Mouse (Mus musculus) fat pad, adult 2 months (tissue): ENCODE measurements around the gene Fstl4.
"Not testable (repeated sequence)": the region's sequence is repeated elsewhere in the genome, so short reads cannot be mapped to it uniquely, and the experiment has no call there.

Experiments used
- DNase-seq: peaks from one replicate; pipeline ENCODE4 v3.0.0-alpha.2; 2011; ENCODE audit warnings: low read depth, low spot score; ENCODE audit errors: extremely low read depth

Gene Fstl4

GRCm38 (mm10) chr11:53078419-53079334 lies 314.2 kb downstream of the Fstl4 start:
- no peak for DNase-seq

GRCm38 (mm10) chr11:53081310-53081709 lies 316.9 kb downstream of the Fstl4 start:
- DNase-seq, result no peak

DNA sequence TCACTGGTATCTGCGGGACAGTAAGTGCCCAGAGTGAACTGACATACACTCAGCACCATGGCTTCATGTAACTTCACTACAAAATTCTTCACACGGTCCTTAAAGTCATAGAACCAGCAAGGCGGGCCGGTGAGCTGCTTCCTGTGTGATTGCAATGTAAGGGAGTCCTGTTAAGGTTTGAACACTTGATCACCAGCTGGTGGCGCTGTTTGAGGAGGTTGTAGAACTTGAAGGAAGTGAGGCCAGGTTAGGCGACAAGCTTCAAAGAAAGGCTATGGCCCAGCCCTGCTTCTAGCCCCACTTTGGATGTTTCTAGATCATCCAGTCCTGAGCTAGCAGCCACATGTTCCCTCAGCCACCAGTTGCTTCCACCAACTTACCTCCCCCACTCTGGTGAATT lies 320.9 kb downstream of the Fstl4 start:
- no peak for DNase-seq

DNA sequence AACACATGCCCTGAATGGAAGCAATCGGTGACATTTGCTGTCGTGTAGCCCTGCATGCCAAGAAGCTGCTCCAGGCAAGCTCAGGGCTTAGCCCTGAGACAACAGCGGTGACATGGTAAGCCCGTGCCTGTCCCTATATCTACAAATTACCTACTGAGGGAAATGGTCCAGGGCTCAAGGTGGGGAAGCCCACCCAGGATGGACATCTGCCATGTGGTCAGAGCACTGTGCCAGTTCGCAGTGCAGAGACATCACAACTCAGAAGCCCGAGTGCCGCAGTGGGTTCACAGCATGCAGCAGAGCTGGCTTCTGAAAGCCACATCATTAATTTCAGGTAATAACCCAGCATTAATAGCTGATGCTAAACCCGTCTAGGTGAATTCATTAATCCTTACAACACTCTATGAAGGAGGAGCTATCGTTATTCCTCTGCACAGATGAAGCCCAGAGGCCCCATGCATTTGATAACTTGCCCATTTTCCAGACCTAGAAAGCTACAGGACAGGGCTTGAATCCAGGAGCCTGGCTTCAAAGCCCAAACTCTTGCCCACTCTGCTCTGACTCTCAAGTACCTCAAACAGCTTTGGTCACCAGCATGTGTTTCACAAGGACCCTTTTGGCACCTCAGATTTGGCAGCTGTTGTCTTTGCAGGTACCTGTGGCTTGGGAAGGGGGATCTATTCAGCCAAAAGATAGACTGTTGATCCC lies 321.6 kb downstream of the Fstl4 start:
- no peak for DNase-seq

DNA sequence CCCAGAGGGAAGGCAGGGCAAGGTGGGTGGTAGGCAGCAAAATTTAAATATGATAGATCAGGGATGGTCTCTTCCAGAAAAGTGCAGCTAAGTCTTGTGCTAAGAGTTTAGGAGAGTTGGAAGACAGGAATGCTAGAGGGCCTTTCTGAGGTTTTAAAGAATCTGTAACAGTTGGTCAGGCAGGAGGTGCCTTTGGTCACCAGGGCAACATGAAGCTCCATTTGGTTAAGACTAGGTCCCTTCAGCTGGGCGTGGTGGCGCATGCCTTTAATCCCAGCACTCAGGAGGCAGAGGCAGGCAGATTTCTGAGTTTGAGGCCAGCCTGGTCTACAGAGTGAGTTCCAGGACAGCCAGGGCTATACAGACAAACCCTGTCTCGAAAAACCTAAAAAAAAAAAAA lies 323.5 kb downstream of the Fstl4 start:
- DNase-seq, result not testable (repeated sequence)

DNA sequence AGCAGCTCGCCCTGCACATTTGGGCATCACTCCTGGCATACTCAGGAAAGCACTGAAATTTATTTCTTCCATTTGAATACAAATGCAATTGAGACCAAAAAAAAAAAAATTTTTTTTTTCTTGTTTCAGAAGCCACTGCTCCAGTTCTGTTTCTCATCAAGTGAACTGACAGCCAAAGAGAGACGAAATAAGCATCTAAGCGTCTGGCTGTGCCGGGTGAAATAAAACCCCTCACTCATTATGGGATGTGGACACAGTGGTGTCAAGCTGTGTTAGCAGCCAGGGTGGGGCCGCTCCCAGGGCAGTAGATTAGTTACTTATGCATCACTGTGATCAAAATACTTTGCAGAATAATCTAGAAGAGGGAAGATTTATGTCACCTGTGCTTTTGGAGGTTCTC lies 327.2 kb downstream of the Fstl4 start:
- no peak for DNase-seq

DNA sequence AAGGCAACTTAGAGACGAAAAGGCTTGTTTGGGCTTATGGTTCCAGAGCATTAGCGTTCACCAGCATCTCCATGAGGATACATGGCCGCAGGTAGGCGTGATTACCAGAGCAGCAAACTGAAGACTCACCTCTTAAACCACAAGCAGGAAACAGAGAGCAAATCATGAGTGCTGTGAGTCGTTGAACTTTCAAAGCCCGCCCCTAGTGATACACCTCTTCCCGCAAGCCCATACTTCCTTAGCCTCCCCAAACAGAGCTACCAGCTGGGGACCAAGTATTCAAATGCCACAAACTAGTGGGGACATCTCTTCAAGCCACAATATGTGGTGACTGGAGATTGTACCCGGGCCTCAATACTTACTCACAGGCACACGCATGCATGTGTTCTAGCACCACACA lies 332.4 kb downstream of the Fstl4 start:
- DNase-seq, result no peak

GRCm38 (mm10) chr11:53097331-53097730 lies 332.9 kb downstream of the Fstl4 start:
- no peak for DNase-seq

DNA sequence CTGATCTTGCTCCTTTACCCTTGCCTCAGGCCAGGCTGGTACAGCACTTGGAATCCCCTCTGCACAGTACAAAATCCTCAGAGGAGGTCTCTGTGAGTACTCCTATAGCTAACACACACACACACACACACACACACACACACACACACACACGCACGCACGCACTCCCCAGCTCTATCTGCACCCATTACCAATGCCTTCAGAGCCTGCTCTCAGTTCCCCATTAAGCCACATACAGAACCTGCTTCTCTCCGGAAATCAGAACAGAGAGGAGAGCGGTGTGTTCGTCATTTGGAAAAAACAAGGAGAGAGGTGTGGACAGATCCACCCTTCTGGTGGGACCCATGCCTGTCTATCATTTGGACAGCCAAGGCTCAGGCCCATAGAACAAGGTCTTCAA lies 333.4 kb downstream of the Fstl4 start:
- DNase-seq, result no peak

GRCm38 (mm10) chr11:53098780-53099198 lies 334.4 kb downstream of the Fstl4 start:
- no peak for DNase-seq

DNA sequence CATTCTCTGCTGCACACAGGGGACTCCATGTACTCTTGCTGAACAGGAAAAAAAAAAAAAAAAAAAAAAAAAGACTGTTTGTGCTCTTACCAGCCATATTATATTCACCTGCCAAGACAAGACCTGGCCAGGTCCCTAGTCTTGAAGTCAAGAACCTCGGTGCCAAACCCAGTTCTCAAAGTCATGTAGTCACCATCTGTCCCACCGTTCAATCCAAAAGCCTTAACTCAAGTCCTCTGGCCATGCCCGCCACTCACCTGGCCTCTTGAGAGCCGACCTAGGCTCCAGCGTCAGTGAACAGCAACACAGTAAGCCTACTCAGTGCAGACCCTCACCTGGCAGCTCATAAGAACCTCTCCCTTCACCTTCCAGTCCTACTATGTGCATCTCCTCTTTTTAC lies 334.9 kb downstream of the Fstl4 start:
- DNase-seq, result no peak

- no peak for DNase-seq
Observed at GRCm38 (mm10) chr11:53101732-53102131, 337.3 kb downstream of the Fstl4 start.

GRCm38 (mm10) chr11:53103601-53104325 lies 339.3 kb downstream of the Fstl4 start:
- DNase-seq, result no peak

GRCm38 (mm10) chr11:53107706-53108105 lies 343.3 kb downstream of the Fstl4 start:
- no peak for DNase-seq

DNA sequence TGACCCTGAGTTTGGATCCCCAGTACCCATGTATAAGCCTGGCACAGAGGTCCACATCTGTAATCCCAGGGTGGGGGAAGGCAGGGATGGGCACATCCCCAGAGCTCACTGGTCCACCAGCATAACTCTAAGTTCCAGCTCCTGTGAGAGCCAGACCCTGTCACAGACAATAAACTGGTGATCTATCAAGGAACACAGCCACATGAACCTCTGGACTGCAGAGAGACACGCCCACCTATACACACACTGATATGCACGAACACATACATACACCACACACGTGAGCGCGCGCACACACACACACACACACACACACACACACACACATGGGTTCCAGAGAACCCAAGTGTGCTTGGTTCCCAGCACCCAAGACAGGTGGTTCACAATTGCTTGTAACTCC lies 344.4 kb downstream of the Fstl4 start:
- no peak for DNase-seq

DNA sequence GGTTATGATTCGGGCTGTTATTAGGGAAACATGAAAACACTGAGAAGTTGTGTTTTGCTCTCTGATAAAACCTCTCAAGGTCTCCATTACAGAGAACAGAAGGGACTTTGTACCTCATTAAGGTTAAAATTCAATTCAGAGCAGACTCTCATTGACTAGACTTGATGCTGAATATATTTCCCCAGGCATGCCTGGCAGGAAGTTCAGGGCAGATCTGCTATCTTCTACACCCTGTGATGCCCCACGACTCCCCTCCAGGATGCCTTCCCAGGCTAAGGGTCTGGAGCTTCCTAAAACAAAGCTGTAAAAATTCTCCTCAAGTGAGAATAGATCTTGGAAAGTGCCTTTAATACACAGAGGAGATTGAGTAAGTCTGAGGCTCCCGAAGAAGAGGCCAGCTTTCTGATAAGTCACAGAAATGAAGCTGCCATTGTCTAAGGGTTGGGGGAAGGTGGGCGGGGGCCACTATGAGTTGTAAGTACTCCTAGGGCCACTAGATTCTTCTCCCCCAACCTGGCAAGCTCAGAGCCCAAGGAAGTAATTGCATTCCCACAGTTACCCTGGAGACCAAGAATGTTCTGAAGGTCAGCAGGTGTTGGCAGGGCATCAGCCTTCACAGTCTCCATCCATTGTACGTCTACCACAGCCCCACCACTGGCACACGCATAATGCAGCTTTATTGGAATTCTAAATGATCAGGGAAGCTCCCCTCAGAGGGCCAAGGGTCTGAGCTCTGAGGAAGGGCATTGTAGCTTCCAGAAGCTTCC lies 345.4 kb downstream of the Fstl4 start:
- no peak for DNase-seq

- DNase-seq, result no peak
Observed at GRCm38 (mm10) chr11:53115711-53116110, 351.3 kb downstream of the Fstl4 start.

GRCm38 (mm10) chr11:53116356-53116755 lies 351.9 kb downstream of the Fstl4 start:
- no peak for DNase-seq

DNA sequence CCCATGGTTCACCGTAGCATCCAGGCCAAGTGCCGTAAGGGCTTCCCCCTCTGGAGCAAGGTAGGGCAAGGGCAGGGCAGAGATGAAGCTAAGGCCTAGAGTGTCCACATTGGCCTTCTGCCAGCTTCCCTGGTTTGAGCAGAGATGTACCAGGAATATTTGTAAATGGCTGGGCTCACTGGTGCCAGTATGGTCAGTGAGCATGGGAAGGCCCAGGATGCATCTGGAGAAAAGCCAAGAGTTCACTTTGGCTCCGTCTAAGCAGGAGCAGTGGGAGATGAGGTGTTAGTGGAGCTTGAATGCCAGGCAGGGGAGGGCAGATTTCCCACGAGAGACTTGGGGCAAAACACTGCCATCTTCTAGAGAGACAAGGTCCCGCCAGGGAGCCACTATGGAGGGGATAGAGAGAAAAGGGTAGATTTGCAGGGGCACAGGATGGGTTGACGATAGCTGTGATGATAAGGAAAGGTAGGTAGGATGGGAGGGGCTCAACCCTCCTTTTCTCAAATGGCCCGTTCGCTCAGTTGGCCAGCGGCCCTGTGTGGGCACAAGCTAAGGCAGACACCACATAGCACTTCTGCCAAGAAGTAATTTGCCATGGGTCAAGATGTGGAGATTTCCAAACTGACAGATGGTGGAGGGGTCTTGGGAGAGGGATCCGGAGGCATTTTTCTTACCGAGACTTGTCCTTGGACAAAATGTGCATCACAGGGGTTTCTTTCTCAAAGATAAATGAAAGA lies 354.0 kb downstream of the Fstl4 start:
- no peak for DNase-seq

GRCm38 (mm10) chr11:53119966-53120365 lies 355.5 kb downstream of the Fstl4 start:
- DNase-seq, result no peak
